Mouse (Mus musculus) liver, postnatal 0 days (tissue): ENCODE measurements around the gene Ssc5d. TPM values are rescaled to one million over a fixed set of nuclear protein-coding genes. Genes with fewer than 3 reads are reported as not detected.

Experiments used
- ATAC-seq: fragments of 200-750 bp; cut with Nextera tagmentation; 2 replicates; pipeline ENCODE4 v1.8.0; 2017; ENCODE audit warnings: mild to moderate bottlenecking, moderate library complexity
- DNase-seq: peaks from one replicate; pipeline ENCODE4 v3.0.0-alpha.2; 2016
- H3K27ac ChIP-seq: fragments of 300-500 bp; sonication (generic); 2 replicates; pipeline ENCODE4 v1.5.1; 2014; ENCODE audit warnings: antibody characterized with exemption, moderate library complexity, mild to moderate bottlenecking, low read depth
- H3K27me3 ChIP-seq: fragments of 300-500 bp; sonication (generic); 2 replicates; pipeline ENCODE4 v1.6.1; 2014; ENCODE audit warnings: low read length, control low read depth, mixed read lengths; ENCODE audit not compliant: insufficient read depth
- H3K36me3 ChIP-seq: fragments of 300-500 bp; sonication (generic); replicated peaks from 2 replicates; pipeline ENCODE4 v1.6.1; 2014; ENCODE audit warnings: mild to moderate bottlenecking, control low read depth, low read length, moderate library complexity, mixed read lengths; ENCODE audit not compliant: insufficient read depth
- H3K4me1 ChIP-seq: fragments of 300-500 bp; sonication (generic); 2 replicates; pipeline ENCODE4 v1.6.1; 2014; ENCODE audit warnings: antibody characterized with exemption, mild to moderate bottlenecking, control low read depth; ENCODE audit not compliant: insufficient read depth
- H3K4me2 ChIP-seq: fragments of 300-500 bp; sonication (generic); 2 replicates; pipeline ENCODE4 v1.6.1; 2014; ENCODE audit warnings: low read depth, mild to moderate bottlenecking, low read length, moderate library complexity, mixed read lengths
- H3K4me3 ChIP-seq: fragments of 300-500 bp; sonication (generic); 2 replicates; pipeline ENCODE4 v1.5.1; 2014; ENCODE audit warnings: low read depth, low read length
- H3K9ac ChIP-seq: fragments of 300-500 bp; sonication (generic); replicated peaks from 2 replicates; pipeline ENCODE4 v1.6.1; 2014; ENCODE audit warnings: mild to moderate bottlenecking, moderate library complexity
- H3K9me3 ChIP-seq: fragments of 300-500 bp; sonication (generic); 2 replicates; pipeline ENCODE4 v1.6.1; 2016; ENCODE audit warnings: mild to moderate bottlenecking, control low read depth, low read length, mixed read lengths
- CTCF ChIP-seq: sonication (generic); IDR thresholded peaks from 2 replicates; pipeline ENCODE4 v1.5.1; 2016; ENCODE audit warnings: antibody characterized with exemption, low read depth
- EP300 ChIP-seq: IDR thresholded peaks from 2 replicates; pipeline ENCODE4 v1.6.1; 2016; ENCODE audit warnings: antibody characterized with exemption, low read depth, mild to moderate bottlenecking
- WGBS: fragments of 180-500 bp; shearing (Covaris S2); extraction: QIAGEN DNeasy Blood & Tissue Kit; methylation state at CpG from one replicate; pipeline ENCODE4 v1.1.7; 2014; ENCODE audit not compliant: insufficient replicate concordance; 5-methylcytosine and 5-hydroxymethylcytosine counted together
- polyA plus RNA-seq: library from polyadenylated mRNA; unstranded; fragments of >200 nt; fragmentation: Nextera tagmentation; extraction: Ambion mirVana; gene quantifications from 2 replicates; pipeline ENCODE4 v1.2.1, GENCODE M21; 2015

The Ssc5d gene
- polyA plus RNA-seq, 1 experiment from 2014 or later: 0.06 TPM

GRCm38 (mm10) chr7:4918681-4919080 lies 6.9 kb upstream of the Ssc5d start:
- H3K36me3 ChIP-seq: peaks cover 26% of the 10 kb centered on the region
- no peaks in the 10 kb centered on the region for H3K9me3 ChIP-seq
- TF ChIP-seq CTCF (no peak), EP300 (no peak)
- H3K4me2 ChIP-seq: no peak overlapping the region
- DNase-seq (no peak), ATAC-seq (no peak)
- H3K27me3 ChIP-seq: peaks cover 14% of the 10 kb centered on the region
- H3K27ac ChIP-seq: no peak overlapping the region
- H3K9ac ChIP-seq: no peak overlapping the region
- H3K4me3 ChIP-seq: no peak overlapping the region
- peaks cover 31% of the 10 kb centered on the region for H3K4me1 ChIP-seq
- 94% methylated on average over 15 of the region's 15 CpGs for WGBS

- no peaks in the 10 kb centered on the region for H3K9me3 ChIP-seq
- peaks cover 34% of the 10 kb centered on the region for H3K4me1 ChIP-seq
- DNase-seq (no peak), ATAC-seq (no peak)
- TF ChIP-seq CTCF (no peak), EP300 (no peak)
- peaks cover 19% of the 10 kb centered on the region for H3K27me3 ChIP-seq
- peaks cover 26% of the 10 kb centered on the region for H3K36me3 ChIP-seq
- H3K9ac ChIP-seq: no peak overlapping the region
- H3K4me3 ChIP-seq: no peak overlapping the region
- WGBS: 86% methylated on average over 14 of the region's 21 CpGs
- no peak overlapping the region for H3K27ac ChIP-seq
- no peak overlapping the region for H3K4me2 ChIP-seq
Observed at GRCm38 (mm10) chr7:4919096-4919495, 6.5 kb upstream of the Ssc5d start.

- no peak for TF ChIP-seq EP300
- no peak for TF ChIP-seq CTCF
- Histone ChIP-seq H3K4me2 (no peak overlapping the region), H3K27ac (no peak overlapping the region), H3K4me3 (no peak overlapping the region), H3K9me3 (no peaks in the 10 kb centered on the region), H3K4me1 (peaks cover 30% of the 10 kb centered on the region), H3K9ac (no peak overlapping the region), H3K36me3 (peaks cover 26% of the 10 kb centered on the region), H3K27me3 (peaks cover 23% of the 10 kb centered on the region)
- 93% methylated on average over 21 of the region's 21 CpGs for WGBS
- no peak for ATAC-seq
- DNase-seq: no peak
Observed at GRCm38 (mm10) chr7:4919971-4920370, 5.6 kb upstream of the Ssc5d start.

GRCm38 (mm10) chr7:4920496-4920895 lies 5.1 kb upstream of the Ssc5d start:
- H3K4me3 ChIP-seq: no peak overlapping the region
- H3K9me3 ChIP-seq: no peaks in the 10 kb centered on the region
- 86% methylated on average over 19 of the region's 19 CpGs for WGBS
- H3K9ac ChIP-seq: no peak overlapping the region
- H3K27ac ChIP-seq: no peak overlapping the region
- no peak for TF ChIP-seq CTCF
- TF ChIP-seq EP300: no peak
- ATAC-seq: no peak
- peaks cover 30% of the 10 kb centered on the region for H3K4me1 ChIP-seq
- no peak for DNase-seq
- H3K36me3 ChIP-seq: peaks cover 26% of the 10 kb centered on the region
- H3K4me2 ChIP-seq: no peak overlapping the region
- H3K27me3 ChIP-seq: peaks cover 23% of the 10 kb centered on the region

- no peak for DNase-seq
Observed at GRCm38 (mm10) chr7:4920976-4921823, 4.4 kb upstream of the Ssc5d start.

GRCm38 (mm10) chr7:4921824-4922482 lies 3.6 kb upstream of the Ssc5d start, which contains the start of gene Nat14:
Gene Nat14, plus strand, starts transcription at chr7:4922028.
- WGBS: 32% methylated on average over 8 of the region's 8 CpGs
- DNase-seq (no peak), ATAC-seq (no peak)
- H3K4me3 ChIP-seq: no peak within 1 kb of the TSS; the same call in 1 of the 2 replicates
- H3K4me2 ChIP-seq: peak within 1 kb of the TSS; percentile 55
- TF ChIP-seq CTCF (no peak), EP300 (no peak)
- H3K4me1 ChIP-seq: peaks cover 16% of the 10 kb centered on the region
- 0 out of 2 replicates have a peak within 1 kb of the TSS, but pooled peaks have one; percentile 26 for H3K9ac ChIP-seq
- no peak within 1 kb of the TSS; the same call in 1 of the 2 replicates for H3K27ac ChIP-seq
- H3K36me3 ChIP-seq: peaks cover 26% of the 10 kb centered on the region
- H3K27me3 ChIP-seq: peaks cover 23% of the 10 kb centered on the region
- no peaks in the 10 kb centered on the region for H3K9me3 ChIP-seq

More at GRCm38 (mm10) chr7:4920976-4921823, 4.4 kb upstream of the Ssc5d start:
- H3K27ac ChIP-seq: no peak overlapping the region; the same call in 1 of the 2 replicates
- TF ChIP-seq EP300 (no peak), CTCF (no peak)
- no peak overlapping the region for H3K4me3 ChIP-seq
- peaks cover 26% of the 10 kb centered on the region for H3K36me3 ChIP-seq
- H3K4me1 ChIP-seq: peaks cover 24% of the 10 kb centered on the region
- H3K27me3 ChIP-seq: peaks cover 23% of the 10 kb centered on the region
- 0 out of 2 replicates have a peak overlapping the region, but pooled peaks have one; percentile 29 for H3K4me2 ChIP-seq
- WGBS: 39% methylated on average over 23 of the region's 23 CpGs
- H3K9ac ChIP-seq: 0 out of 2 replicates have a peak overlapping the region, but pooled peaks have one; percentile 26
- ATAC-seq: peak; percentile 26
- no peaks in the 10 kb centered on the region for H3K9me3 ChIP-seq
